Mouse (Mus musculus): Measurements from ENCODE around the gene Iqsec1.

DNA sequence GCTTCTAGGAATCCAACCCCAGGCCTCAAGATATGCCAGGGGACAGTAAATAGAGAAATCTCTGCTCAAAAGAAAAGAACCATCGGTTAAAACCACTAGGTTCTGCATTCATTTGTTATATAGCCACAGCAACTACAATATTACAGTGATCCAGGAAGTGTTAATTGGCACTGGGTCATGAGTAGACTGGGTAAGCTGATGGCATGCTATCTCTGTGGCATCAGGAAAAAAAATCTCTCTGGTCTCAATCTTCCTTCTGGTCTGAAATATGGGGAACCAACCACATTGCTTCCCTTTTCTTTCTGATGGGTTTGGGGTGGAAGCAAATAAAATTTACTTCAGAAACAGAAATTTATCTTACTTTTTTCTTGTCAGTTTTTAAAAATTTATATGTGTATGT, 212.9 kb downstream of the Iqsec1 start:
- TF ChIP-seq KAT2A (IDR thresholded peaks at IDR 0.05; ENCODE audit: insufficient replicate concordance, low read length) = no peak
- no peak for TF ChIP-seq MXI1 (IDR thresholded peaks at IDR 0.05; ENCODE audit: low read depth, low read length)
- TF ChIP-seq TCF12 (IDR thresholded peaks at IDR 0.05; ENCODE audit: low read depth, low read length) = no peak
- TF ChIP-seq POLR2A (IDR thresholded peaks at IDR 0.05; ENCODE audit: low read depth, low read length) = no peak
- no peak for TF ChIP-seq ELF1 (IDR thresholded peaks at IDR 0.05; ENCODE audit: low read depth, low read length)
- no peak for TF ChIP-seq SMC3 (IDR thresholded peaks at IDR 0.05; ENCODE audit: low read depth, low read length)
